8 mouse cellular contexts compared by ENCODE assay signal in the genomic region with DNA sequence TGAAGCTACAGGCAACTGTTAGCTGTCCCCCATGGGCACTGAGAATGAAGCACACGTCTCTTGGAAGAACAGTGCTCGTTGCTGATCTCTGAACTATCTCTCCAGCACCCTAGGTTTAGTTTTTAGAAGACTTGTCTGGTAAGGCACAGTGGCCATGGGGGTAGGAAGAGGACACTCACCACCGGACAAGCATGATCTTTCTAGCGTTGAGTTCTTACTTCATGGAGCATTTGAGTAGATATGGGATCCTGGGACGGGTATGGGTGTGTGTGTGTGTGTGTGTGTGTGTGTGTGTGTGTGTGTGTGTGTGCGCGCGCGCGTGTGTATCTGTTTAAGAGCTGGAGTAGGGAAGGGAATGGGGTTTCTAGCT. TPM values are rescaled to one million over a fixed set of nuclear protein-coding genes. Genes with fewer than 3 reads are reported as not detected.
DNase-seq lines count a peak whose midpoint lies in the region; ATAC-seq lines count a peak whose summit lies in the region.

A gene (minus strand): TSS at position 170 of the 370 bp plus-strand sequence.

- peak within 1 kb of the TSS; percentile 98 for H3K4me2 ChIP-seq in lung, embryonic 15.5 days
- H3K4me2 ChIP-seq in embryonic facial prominence, embryonic 11.5 days (ENCODE audit: low read depth, low read length), result peak within 1 kb of the TSS; percentile 53
- peak within 1 kb of the TSS; percentile 98 for H3K4me2 ChIP-seq in intestine, embryonic 14.5 days (ENCODE audit: low read length)
- H3K4me2 ChIP-seq in midbrain, embryonic 12.5 days (replicated peaks), result peak within 1 kb of the TSS; percentile 95

- peaks cover 23% of the 10 kb centered on the region for H3K36me3 ChIP-seq in lung, embryonic 15.5 days
- peaks cover 9% of the 10 kb centered on the region for H3K36me3 ChIP-seq in embryonic facial prominence, embryonic 11.5 days (replicated peaks; ENCODE audit: control insufficient read depth, insufficient read depth, low read depth, low read length)
- H3K36me3 ChIP-seq in intestine, embryonic 14.5 days (ENCODE audit: control insufficient read depth, insufficient read depth, low read length), result peaks cover 25% of the 10 kb centered on the region
- H3K36me3 ChIP-seq in midbrain, embryonic 12.5 days, result peaks cover 22% of the 10 kb centered on the region

- peak within 1 kb of the TSS; percentile 31 for H3K9ac ChIP-seq in lung, embryonic 15.5 days
- peak within 1 kb of the TSS; percentile 39 for H3K9ac ChIP-seq in embryonic facial prominence, embryonic 11.5 days (replicated peaks; ENCODE audit: low read length)
- H3K9ac ChIP-seq in intestine, embryonic 14.5 days (ENCODE audit: low read length), result peak within 1 kb of the TSS; percentile 34
- H3K9ac ChIP-seq in midbrain, embryonic 12.5 days (replicated peaks), result peak within 1 kb of the TSS; percentile 32; the same call in 1 of the 2 replicates

- peaks cover 47% of the 10 kb centered on the region for H3K27me3 ChIP-seq in lung, embryonic 15.5 days
- H3K27me3 ChIP-seq in embryonic facial prominence, embryonic 11.5 days (ENCODE audit: control insufficient read depth, insufficient read depth, low read length), result peaks cover 19% of the 10 kb centered on the region
- peaks cover 23% of the 10 kb centered on the region for H3K27me3 ChIP-seq in intestine, embryonic 14.5 days (replicated peaks; ENCODE audit: control insufficient read depth, insufficient read depth, low read length)
- peaks cover 26% of the 10 kb centered on the region for H3K27me3 ChIP-seq in midbrain, embryonic 12.5 days

- H3K9me3 ChIP-seq in lung, embryonic 15.5 days, result no peaks in the 10 kb centered on the region
- H3K9me3 ChIP-seq in embryonic facial prominence, embryonic 11.5 days (replicated peaks; ENCODE audit: control insufficient read depth, low read length), result no peaks in the 10 kb centered on the region
- H3K9me3 ChIP-seq in intestine, embryonic 14.5 days (ENCODE audit: control insufficient read depth, low read length), result no peaks in the 10 kb centered on the region
- no peaks in the 10 kb centered on the region for H3K9me3 ChIP-seq in midbrain, embryonic 12.5 days

- H3K4me3 ChIP-seq in lung, embryonic 15.5 days, result peak within 1 kb of the TSS; percentile 61
- peak within 1 kb of the TSS; percentile 76 for H3K4me3 ChIP-seq in embryonic facial prominence, embryonic 11.5 days (ENCODE audit: low read depth, low read length)
- H3K4me3 ChIP-seq in intestine, embryonic 14.5 days (ENCODE audit: low read depth, low read length), result peak within 1 kb of the TSS; percentile 76
- H3K4me3 ChIP-seq in midbrain, embryonic 12.5 days, result peak within 1 kb of the TSS; percentile 73

- no peak for DNase-seq in lung, postnatal 14 days
- DNase-seq in embryonic facial prominence, embryonic 11.5 days (ENCODE audit: low spot score), result no peak
- no peak for DNase-seq in intestine, embryonic 14.5 days (ENCODE audit: low spot score)
- DNase-seq in frontal cortex, postnatal 14 days (ENCODE audit: low spot score in 2 of 2), result no peak
- no peak for DNase-seq in cerebellum, postnatal 10 days

- H3K4me1 ChIP-seq in lung, embryonic 15.5 days, result peaks cover 67% of the 10 kb centered on the region
- H3K4me1 ChIP-seq in embryonic facial prominence, embryonic 11.5 days (ENCODE audit: control insufficient read depth, insufficient read depth, low read length), result peaks cover 14% of the 10 kb centered on the region
- peaks cover 33% of the 10 kb centered on the region for H3K4me1 ChIP-seq in intestine, embryonic 14.5 days (replicated peaks; ENCODE audit: control insufficient read depth, insufficient read depth, low read length)
- H3K4me1 ChIP-seq in midbrain, embryonic 12.5 days, result peaks cover 73% of the 10 kb centered on the region

- peak within 1 kb of the TSS; percentile 78 for H3K27ac ChIP-seq in lung, embryonic 15.5 days
- H3K27ac ChIP-seq in embryonic facial prominence, embryonic 11.5 days (replicated peaks; ENCODE audit: low read depth, low read length), result no peak within 1 kb of the TSS
- peak within 1 kb of the TSS; percentile 76 for H3K27ac ChIP-seq in intestine, embryonic 14.5 days (ENCODE audit: low read depth)
- H3K27ac ChIP-seq in midbrain, embryonic 12.5 days (replicated peaks), result peak within 1 kb of the TSS; percentile 91

- no peak for ATAC-seq in lung, embryonic 15.5 days (ENCODE audit: borderline replicate concordance, extremely low read depth, low FRiP score, low TSS enrichment)
- no peak for ATAC-seq in embryonic facial prominence, embryonic 11.5 days (replicated peaks; ENCODE audit: insufficient number of reproducible peaks, low FRiP score, low TSS enrichment, low read depth)
- no peak for ATAC-seq in intestine, embryonic 14.5 days (replicated peaks; ENCODE audit: low FRiP score, low TSS enrichment, low read depth)
- ATAC-seq in midbrain, embryonic 12.5 days (ENCODE audit: low FRiP score, low read depth), result no peak
- no peak for ATAC-seq in granulocyte monocyte progenitor cell, adult 5-6 weeks (replicated peaks; ENCODE audit: poor library complexity, severe bottlenecking)

- WGBS in lung, embryonic 15.5 days, result 68% methylated on average over 10 of the region's 10 CpGs
- 73% methylated on average over 10 of the region's 10 CpGs for WGBS in embryonic facial prominence, embryonic 11.5 days
- 73% methylated on average over 10 of the region's 10 CpGs for WGBS in intestine, embryonic 14.5 days
- 83% methylated on average over 10 of the region's 10 CpGs for WGBS in midbrain, embryonic 12.5 days

RNA-seq across cellular contexts. Expression of the gene that starts here (rescaled TPM):
- polyA plus RNA-seq in lung, embryonic 15.5 days (2015; fragmentation: Nextera tagmentation; extraction: Ambion mirVana), result 3.9 and 5.0 TPM in 2 replicates
- 6.8 and 9.0 TPM in 2 replicates for polyA plus RNA-seq in embryonic facial prominence, embryonic 11.5 days (2014; fragmentation: Nextera tagmentation; extraction: Ambion mirVana)
- 7.1 and 8.5 TPM in 2 replicates for polyA plus RNA-seq in intestine, embryonic 14.5 days (2014; fragmentation: Nextera tagmentation; extraction: Ambion mirVana)
- 19.3 and 20.0 TPM in 2 replicates for polyA plus RNA-seq in midbrain, embryonic 12.5 days (2016; fragmentation: Nextera tagmentation; extraction: Ambion mirVana)
- total RNA-seq in granulocyte monocyte progenitor cell, adult 5-6 weeks (2014; fragmentation: Nextera tagmentation), result 0.73 and 5.3 TPM in 2 replicates
- total RNA-seq in granulocyte monocyte progenitor cell, adult 5-6 weeks (2017), result 0.36 TPM in 1 of 2 replicates, not detected in the other
